Mouse (Mus musculus): ENCODE data around the gene Fcho1. TPM values are rescaled to one million over a fixed set of nuclear protein-coding genes. Genes with fewer than 3 reads are reported as not detected.
A peak's percentile ranks its signal among the peaks of the same experiment; 100 is the strongest.

Fcho1 gene
- total RNA-seq, 2 experiments from 2014 or later: 4.8 to 8.4 TPM

DNA sequence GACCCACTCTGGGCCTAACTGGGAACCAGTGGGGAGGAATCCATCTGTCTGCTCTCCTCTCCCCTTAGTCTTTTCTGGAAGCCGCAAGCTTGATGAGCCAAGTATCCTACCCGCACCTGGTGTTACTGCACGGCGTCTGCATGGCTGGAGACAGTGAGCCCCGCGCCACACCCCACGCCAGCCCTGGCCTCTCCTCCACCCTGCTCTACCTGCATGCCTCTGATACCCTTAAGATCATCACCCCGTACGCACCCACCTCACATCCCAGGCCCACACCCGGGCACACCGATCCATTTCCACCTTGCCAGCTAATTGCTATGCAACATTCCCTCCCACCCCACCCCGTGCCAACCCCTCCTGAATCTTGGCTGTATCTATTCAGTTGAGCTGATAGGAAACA is 42.7 kb downstream of the Fcho1 start:
- DNase-seq: no peak

DNA sequence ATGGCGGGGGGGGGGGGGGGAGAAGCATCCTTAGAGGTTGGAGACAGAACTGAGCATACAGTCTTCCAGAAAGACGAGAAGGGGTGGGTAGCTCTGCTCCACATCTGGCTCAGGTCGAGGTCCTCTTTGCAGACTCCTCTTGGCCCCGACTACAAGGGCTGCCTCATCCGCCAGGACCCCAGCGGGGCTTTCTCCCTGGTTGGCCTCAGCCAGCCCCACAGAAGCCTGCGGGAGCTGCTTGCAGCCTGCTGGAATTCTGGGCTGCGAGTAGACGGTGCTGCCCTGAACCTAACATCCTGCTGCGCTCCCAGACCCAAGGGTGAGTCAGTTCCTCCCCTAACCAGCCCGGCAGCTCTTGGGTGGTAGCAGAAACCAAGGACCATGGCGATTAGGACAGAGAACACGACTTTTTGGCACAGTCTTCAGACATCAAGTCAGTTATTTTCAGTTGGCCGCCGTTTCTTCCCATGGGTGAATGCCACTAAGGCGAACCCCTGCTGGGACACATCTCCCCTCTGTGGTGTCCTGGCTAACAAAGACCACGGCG is 44.1 kb downstream of the Fcho1 start:
- DNase-seq: no peak

DNA sequence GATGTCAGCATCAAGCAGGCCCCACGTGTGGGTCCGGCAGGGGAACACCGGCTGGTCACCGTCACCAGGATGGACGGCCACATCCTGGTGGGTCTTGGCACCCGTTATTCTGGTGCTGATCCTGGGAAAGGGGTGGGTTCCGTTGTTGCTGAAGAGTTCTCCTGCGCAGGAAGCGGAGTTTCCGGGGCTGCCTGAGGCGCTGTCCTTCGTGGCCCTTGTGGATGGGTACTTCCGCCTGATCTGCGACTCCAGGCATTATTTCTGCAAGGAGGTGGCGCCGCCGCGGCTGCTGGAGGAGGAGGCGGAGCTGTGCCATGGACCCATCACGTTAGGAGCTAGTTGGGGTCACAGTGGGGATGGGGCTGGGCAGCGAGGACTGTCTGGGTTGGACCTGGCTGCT is 45.0 kb downstream of the Fcho1 start:
- DNase-seq: no peak

DNA sequence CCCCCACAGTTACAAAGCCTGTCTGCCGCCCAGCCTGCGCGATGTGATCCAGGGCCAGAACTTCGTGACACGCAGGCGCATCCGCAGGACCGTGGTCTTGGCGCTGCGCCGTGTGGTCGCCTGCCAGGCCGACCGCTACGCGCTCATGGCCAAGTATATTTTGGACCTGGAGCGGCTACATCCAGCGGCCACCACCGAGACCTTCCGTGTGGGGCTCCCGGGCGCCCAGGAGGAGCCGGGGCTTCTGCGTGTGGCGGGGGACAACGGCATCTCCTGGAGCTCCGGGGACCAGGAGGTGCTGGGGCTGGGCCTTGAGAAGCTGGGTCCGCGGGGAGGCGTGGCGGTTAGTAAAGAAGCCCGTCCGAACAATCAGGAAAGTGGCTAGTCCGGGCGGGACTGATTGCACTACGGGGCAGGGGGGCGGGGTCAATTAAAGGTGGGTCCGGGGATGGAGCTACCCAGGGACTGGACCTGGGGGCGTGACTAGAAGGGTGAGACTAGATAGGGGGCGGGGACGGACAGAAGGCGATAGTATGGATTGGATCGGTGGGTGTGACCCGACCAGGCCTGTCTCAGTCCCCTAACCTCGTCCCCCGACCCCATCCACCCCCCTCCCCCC is 45.9 kb downstream of the Fcho1 start:
- peak; percentile 53 for DNase-seq

DNA sequence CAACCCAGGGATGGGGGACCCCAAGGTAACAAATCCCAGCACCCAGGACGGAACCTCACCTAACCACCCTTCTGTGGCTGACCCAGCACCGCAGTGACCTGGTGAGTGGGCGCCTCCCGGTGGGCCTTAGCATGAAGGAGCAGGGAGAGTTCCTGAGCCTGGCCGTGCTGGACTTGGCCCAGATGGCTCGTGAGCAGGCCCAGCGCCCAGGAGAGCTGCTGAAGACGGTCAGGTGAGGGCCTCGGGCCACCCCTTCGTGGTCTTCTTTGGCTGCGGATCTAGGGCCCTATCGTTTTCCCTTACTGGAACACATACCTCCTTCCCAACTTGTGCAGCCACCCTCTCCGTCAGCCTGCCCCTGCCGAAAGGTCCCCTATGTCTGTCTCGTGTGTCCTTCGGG is 46.4 kb downstream of the Fcho1 start:
- no peak for DNase-seq

DNA sequence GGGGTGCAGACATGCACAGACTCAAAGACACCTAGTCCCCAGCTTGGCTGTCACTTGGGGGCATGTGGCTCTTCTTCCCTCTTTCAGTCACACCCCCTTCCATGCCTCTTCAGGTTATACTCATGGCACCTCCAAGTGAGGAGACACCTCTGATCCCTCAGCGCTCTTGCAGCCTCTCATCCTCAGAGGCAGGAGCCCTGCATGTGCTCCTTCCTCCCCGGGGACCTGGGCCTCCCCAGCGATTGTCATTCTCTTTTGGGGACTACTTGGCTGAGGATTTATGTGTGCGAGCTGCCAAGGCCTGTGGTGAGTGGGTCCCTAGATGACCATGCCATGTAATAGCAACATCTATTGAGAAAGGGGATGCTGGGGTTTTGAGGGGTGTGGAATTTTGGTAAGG is 47.3 kb downstream of the Fcho1 start:
- no peak for DNase-seq

DNA sequence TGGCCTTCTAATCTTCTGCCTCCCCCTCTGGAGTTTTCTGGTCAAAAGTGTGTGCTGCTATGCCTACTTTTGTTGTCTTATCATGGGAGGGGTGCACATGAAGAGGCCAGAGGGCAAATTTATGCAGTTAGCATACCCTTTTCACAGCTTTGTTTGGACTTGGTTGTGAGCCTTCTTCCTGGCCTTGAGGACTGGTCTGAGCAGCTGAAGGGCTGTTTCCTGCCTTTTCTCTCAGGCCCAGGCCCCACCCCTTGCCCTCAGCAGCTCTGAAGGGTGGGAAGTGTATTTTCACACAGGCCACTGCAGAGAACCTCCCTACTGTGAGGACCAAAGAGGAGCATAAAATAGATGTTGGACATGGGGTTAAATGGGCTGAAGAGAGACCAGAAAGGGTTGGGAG is 48.0 kb downstream of the Fcho1 start:
- no peak for DNase-seq

DNA sequence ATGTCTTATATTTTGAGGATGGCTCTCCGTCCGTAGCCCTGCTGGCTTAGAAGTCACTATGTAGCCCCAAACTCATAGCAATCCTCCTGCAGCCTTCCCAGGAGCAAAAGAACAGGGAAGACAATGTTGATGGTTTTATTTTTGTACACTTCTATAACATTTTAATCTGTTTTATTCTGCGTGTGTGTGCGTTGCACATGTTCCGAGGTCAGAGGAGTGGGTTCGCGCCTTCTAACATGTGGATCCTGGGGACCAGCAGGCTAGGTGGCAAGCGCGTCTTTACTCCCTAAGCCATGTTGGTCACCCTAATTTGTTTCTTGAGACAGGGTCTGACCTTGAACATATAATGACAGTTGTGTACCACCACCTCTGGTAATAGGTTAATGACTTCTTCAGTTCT is 48.7 kb downstream of the Fcho1 start:
- DNase-seq: no peak

DNA sequence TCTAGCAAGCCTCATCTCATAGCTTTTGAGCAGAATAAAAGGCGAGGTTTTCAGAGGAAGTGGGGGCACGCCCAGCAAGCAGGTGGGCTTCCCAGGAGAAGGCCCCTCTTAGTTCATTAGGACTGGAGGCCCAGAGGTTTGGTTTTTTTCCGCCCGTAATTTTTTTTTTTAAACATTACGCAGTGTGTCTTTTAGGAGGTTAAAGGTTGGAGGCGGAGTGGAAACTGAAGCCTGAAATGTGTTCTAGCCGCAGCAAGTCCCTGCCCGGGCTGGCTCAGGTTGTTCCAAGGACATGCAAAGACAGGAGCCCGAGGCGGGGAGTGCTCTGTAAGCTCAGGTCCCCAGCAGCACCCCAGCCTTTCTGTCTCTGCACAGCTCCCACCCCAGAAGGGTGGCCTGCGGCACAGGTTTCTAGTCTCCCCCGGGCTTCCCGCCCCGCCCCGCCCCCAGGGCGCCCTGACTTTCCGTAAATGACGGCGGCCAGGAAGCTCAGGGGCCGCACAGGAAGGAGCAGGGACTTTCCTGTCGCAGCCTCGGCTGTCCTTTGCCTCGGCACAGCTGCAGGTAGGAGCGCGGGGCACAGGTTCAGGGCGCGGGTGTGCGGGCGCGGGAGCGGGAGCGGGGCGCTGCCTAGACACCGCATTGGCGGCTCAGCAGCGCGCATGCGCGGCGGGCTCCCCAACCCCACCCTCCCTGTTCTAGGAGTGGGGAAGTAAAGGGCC is 49.3 kb downstream of the Fcho1 start, which contains the start of gene Jak3:
Gene Jak3 (plus strand): TSS at position 277 of the 722 bp plus-strand sequence.
- peak; percentile 76 for DNase-seq

DNA sequence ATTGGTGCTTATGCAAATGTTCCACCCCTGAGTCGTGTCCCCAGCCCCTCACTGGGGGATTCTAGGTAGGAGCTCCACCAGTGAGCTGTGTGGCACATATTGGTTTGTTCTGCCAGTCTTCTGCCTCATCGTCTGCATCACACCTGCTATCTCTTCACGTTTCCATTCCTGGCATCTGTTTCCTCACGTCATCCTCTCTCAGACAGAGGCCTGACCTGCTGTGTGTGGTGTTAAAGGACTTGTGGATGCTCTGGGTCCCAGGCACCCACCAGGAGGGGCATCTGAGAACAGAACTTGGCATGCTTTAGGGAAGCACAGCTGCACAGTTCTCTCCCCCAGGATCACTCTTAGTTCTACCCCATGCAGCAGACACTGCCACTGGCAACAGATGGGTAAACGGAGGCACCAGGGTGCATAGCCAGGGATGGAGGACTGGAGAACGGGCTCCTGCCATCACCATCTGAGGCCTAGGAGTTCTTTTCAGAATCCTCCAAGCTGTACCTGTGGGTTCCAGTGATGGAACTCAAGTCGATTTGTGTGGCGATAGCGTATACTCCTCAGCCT is 50.0 kb downstream of the Fcho1 start:
- DNase-seq: no peak

DNA sequence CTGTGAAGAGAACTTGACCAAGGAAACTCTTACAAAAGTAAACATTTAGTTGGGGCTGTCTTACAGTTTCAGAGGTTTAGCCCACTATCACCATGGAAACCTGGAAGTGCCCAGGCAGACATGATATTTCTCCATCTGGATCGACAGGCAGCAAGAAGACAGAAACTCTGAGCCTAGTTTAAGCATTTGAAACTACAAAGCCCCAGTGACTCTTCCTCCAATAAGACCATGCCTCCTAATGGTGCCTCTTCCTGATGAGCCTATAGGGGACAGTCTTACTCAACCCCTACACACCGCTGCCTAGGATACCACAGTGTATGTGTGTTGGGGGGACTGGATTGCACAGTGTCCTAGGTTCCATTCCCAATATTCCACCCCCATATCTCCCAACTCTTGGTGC is 51.4 kb downstream of the Fcho1 start:
- no peak for DNase-seq

DNA sequence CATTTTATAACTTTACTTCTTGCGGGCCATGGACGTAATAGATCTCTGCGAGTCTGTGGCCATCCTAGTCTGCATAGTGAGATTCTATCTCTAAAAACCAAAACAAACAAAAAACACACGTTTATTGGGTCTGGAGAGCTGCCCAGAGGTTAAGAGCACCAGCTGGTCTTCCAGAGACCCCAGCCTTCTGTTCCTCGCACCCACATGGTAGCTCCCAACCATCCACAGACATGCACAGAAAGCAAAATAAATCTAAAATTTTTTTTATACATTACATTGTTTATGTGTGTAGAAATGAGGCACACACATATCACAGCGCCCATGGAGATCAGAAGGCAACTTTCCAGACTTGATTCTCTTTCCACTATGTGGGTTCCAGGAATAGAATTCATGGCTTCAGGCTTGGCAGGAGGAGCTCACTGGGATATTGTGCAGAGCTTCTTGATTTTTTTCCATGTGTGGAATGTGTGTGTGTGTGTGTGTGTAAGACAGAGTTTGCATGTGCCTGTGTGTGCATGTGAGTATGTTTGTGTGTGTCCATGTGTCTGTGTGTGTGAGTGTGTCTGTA is 53.3 kb downstream of the Fcho1 start:
- no peak for DNase-seq

DNA sequence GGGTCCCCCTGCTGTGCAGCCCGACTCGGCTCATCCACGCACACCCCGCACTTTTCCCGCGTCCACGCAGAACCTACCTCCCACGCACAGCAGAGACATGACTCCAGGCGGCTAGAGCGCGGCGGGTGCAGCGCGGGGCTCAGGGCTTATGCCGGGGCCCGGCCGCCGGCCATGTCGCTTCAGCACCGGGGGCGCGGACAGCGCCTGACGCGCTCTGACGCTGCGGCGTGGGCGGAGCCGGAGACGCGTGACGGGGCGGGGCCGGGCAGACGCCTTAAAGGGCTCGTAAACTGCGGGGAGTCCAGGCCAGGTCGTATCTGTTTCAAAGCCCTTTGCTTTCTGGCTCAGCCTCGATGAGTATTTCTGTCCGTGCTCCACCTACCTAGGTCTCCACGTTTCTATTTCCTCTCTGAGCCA is 54.0 kb downstream of the Fcho1 start, which contains the start of gene Unc13a:
Gene Unc13a (minus strand): TSS at position 209 of the 417 bp plus-strand sequence.
- DNase-seq: peak; percentile 97

DNA sequence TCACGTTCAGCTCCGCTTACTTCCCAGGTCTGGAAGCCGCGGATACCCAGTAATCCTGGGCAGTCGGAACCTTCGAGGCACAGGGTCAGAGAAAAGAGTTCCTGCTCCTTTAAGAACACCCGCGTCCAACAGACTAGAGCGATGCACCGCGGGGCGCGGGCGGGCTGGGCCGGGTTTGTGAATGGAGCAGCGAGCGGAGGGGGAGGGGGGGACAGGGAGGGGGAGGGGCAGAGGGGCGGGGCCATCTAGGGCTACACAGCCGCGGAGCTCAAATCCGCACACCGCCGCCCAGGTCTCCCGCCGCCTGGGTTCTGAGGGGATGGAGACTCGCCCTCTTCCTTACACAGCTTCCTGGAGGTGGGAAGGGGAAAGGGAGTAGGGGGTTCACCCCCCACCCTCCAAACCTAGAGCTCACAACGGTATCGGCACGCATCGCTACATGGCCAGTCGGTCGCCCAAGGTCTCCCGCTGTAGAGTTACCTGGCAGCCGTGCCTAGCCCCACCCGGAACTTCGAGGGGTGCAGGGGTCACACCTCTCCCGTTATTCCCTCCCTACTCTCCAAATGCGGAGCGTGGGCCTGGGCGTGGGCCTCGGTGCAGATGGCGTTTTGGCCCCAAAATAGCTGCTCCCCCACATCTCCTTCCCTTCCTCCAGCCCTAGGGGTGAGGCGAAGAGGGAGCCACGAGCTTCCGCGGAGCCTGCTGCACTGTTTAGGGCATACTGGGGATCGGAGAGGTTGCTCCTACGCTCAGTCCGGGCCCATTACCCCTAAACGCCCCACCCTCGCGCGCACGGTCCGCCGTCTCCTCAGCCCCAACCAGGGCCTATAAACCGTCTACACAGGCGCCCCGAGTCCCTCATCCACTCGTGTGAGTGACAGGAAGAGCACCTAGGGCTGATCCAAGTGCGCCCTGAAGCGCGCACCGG is 54.6 kb downstream of the Fcho1 start:
- DNase-seq: peak; percentile 58

DNA sequence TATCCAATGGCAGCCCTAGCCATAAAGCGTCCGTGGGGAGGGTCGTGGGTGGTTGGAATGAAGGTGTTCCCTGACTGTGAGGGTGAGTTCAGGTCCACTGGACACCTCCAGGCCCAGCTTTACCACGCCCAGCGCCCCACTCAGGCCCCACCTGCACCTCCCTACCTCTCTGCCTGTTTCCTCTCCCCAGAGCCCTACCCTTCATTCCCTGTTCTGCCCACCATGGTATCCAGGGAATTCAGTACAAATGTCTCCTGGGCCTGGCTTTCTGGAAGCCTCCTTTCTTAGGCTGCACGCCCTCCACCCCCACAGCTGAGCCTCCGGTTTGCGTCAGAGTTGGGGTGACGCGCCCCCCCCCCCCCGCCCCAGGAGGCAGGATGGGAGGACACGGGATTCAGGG is 55.3 kb downstream of the Fcho1 start:
- no peak for DNase-seq

DNA sequence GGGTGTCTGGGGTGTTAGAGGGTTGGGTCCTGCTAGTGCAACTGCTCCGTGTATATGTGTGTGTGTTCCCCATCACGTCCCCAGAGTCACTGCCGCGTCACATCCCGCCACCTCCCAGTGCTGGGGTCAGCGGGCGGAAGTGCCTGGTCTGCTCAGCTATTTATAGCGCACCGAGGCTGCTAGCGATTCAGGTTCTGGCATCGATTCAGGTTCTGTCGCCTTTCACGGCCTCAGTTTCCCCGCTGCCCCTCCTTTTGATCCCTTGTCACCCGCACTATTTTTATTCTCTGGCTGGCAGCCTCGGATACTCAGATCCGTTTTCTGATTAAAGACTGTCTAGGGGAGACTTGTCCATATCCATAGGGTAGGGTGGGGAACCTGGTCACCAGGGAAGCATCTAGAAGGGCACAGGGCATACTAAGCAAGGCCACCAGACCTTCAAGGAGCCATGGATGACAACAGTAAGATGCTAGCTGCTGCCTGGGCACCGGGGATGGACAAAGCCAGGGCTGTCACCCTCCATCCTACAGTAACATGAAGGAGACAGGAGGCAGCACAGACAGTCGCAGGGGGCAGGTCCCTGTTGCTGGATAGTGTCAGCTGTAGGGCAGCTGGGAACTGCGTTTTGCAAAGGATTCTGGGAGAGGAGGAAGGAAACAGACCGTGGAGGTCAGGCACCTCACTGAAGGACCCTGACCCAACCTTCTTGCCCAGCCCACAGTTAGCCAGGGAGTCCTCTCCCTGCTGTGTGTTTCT is 57.1 kb downstream of the Fcho1 start:
- peak; percentile 53 for DNase-seq

DNA sequence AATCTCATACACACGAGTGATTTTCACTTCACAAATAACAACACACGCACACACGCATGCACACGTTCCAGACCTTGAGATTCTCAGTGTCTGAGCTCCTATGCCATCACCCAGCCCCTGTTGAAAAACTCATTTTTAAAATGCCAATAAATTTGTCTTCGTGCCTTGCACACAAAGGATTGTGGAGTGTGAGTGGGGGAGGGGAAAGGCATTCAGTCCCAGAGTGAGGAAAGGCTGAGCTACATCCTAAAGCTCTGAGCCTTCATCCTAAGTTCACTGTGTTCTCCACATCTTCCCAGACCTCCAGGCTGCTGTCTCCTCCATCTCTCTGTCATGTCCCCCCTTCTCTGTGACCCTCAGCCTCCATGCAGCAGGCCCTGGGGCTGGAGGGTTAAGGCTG is 58.3 kb downstream of the Fcho1 start:
- no peak for DNase-seq

DNA sequence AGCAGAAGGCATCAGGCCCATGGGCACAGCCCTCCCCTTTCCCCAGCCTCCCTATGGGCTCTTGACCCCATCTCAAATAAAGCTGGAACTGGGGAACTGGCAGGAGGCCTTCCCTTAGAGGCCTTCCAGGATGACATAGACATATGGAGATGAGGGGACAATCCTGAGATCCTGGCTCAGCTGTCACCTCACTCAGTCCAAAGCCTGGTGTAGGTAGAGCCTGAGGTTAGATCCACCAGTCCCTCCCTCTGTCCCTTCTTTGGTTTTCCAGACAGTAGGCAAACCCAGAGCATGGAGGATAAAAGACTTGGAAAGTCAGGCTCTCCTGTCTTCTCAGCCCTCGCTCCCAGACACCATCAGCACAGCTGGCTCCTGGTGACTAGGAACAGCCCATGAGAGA is 58.7 kb downstream of the Fcho1 start:
- DNase-seq: no peak

DNA sequence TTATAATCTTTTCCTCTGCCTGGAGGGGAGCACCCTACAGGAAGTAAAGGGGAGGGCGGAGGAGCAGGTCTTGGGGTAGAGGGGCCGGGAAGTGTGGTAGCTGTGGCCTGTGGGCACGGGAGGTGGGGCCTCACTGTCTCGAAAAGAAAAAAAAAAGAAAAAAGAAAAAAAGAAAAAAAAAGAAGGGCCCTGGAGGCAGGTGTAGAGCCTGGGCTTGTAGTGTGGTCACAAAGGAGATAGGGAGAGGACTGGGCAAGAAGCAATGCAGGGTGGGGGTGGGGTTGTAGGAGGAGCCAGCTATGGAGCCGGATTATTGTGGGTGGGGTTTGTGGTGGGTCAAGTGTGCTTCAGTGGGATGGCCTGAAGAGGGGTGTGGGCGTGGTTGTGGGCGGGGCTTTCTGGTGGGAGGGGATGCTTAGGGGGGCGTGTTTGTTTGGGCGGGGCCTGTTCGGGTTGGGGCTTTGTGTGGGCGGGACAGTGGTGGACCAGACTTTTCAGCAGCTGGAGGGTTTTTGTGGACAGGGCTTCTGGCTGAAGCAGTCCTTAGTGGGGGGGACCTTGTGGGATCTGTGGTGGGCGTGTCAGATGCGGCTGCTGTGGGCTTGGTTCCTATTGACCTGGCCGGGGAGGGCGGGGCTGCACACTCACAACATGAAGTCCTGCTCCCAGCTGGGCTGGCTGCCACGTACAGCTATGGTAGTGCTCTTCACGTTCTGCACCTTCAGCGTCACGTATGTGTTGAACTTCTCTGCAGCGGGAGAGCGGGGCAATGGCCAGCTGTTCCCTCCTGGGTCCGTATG is 60.0 kb downstream of the Fcho1 start:
- peak; percentile 78 for DNase-seq

Measured in adrenal gland, postnatal 10 days (tissue).